Mouse (Mus musculus) MEL (cell line): ENCODE results near the gene Prrc2b. TPM values are rescaled to one million over a fixed set of nuclear protein-coding genes. Genes with fewer than 3 reads are reported as not detected.

Experiments used
- DNase-seq: peaks from one replicate; pipeline ENCODE4 v3.0.0; 2011; ENCODE audit warnings: low read depth, low spot score
- H3K27ac ChIP-seq: 2 replicates; pipeline ENCODE4 v1.5.1; 2012; ENCODE audit warnings: low read depth, mild to moderate bottlenecking, control low read depth, low read length, moderate library complexity; ENCODE audit not compliant: control insufficient read depth
- H3K27me3 ChIP-seq, 2 experiments: fragments of 150-350 bp in 1 of 2; sonication (generic) in 1 of 2; 2 replicates each; pipeline ENCODE4 v1.6.1; 2012; ENCODE audit warnings: low read length in 2 of 2, mild to moderate bottlenecking in 2 of 2, improper control_type of control experiment in 1 of 2, moderate library complexity in 1 of 2; ENCODE audit not compliant: insufficient read depth in 2 of 2, control insufficient read depth in 1 of 2
- H3K36me3 ChIP-seq, 2 experiments: 2 replicates each; pipeline ENCODE4 v1.6.1; 2012 to 2014; ENCODE audit warnings: low read length in 2 of 2, improper control_type of control experiment in 1 of 2, inconsistent platforms in 1 of 2, mild to moderate bottlenecking in 1 of 2; ENCODE audit not compliant: insufficient read depth in 2 of 2, control insufficient read depth in 1 of 2
- H3K4me1 ChIP-seq, 2 experiments: fragments of 150-350 bp in 1 of 2; sonication (generic) in 1 of 2; 2 replicates each; pipeline ENCODE4 v1.6.1; 2012; ENCODE audit warnings: low read length in 2 of 2, improper control_type of control experiment in 1 of 2, mild to moderate bottlenecking in 1 of 2; ENCODE audit not compliant: insufficient read depth in 2 of 2, control insufficient read depth in 1 of 2
- H3K4me3 ChIP-seq, 2 experiments: fragments of 150-350 bp in 1 of 2; sonication (generic) in 1 of 2; 2 replicates each; pipeline ENCODE4 v1.5.1; 2012; ENCODE audit warnings: low read depth in 2 of 2, low read length in 2 of 2, mild to moderate bottlenecking in 2 of 2, moderate library complexity in 2 of 2, control low read depth in 1 of 2, improper control_type of control experiment in 1 of 2; ENCODE audit not compliant: control insufficient read depth in 1 of 2, insufficient read depth in 1 of 2
- H3K79me2 ChIP-seq: 2 replicates; pipeline ENCODE4 v1.6.1; 2012; ENCODE audit warnings: mild to moderate bottlenecking, low read length, moderate library complexity; ENCODE audit not compliant: control insufficient read depth, poor library complexity, insufficient read depth
- H3K9ac ChIP-seq: 2 replicates; pipeline ENCODE4 v1.6.1; 2012; ENCODE audit warnings: low read depth, mild to moderate bottlenecking, control low read depth, low read length, moderate library complexity; ENCODE audit not compliant: control insufficient read depth, poor library complexity, severe bottlenecking
- H3K9me3 ChIP-seq: fragments of 150-350 bp; sonication (generic); replicated peaks from 2 replicates; pipeline ENCODE4 v1.6.1; 2012; ENCODE audit warnings: mild to moderate bottlenecking, low read length, improper control_type of control experiment, moderate library complexity; ENCODE audit not compliant: insufficient read depth
- CHD1 ChIP-seq: IDR thresholded peaks from 2 replicates; pipeline ENCODE4 v1.6.1; 2012; ENCODE audit warnings: low read depth, mild to moderate bottlenecking, inconsistent platforms, low read length, improper control_type of control experiment
- CHD2 ChIP-seq: IDR thresholded peaks from 2 replicates; pipeline ENCODE4 v1.6.1; 2011; ENCODE audit warnings: low read length, improper control_type of control experiment
- ELF1 ChIP-seq: IDR thresholded peaks from 2 replicates; pipeline ENCODE4 v1.6.1; 2014; ENCODE audit warnings: low read depth, mild to moderate bottlenecking, inconsistent platforms, low read length, improper control_type of control experiment, moderate library complexity
- EP300 ChIP-seq, 2 experiments: IDR thresholded peaks; 2 replicates each; pipeline ENCODE4 v1.6.1; 2011; ENCODE audit warnings: improper control_type of control experiment in 2 of 2, low read length in 2 of 2, low read depth in 1 of 2, mild to moderate bottlenecking in 1 of 2
- ETS1 ChIP-seq: IDR thresholded peaks from 2 replicates; pipeline ENCODE4 v1.6.1; 2012; ENCODE audit warnings: low read depth, mild to moderate bottlenecking, inconsistent platforms, low read length, improper control_type of control experiment, moderate library complexity
- GATA1 ChIP-seq: IDR thresholded peaks from 2 replicates; pipeline ENCODE4 v1.6.1; 2011; ENCODE audit warnings: low read depth, low read length, improper control_type of control experiment
- MAFK ChIP-seq: IDR thresholded peaks from 2 replicates; pipeline ENCODE4 v1.6.1; 2011; ENCODE audit warnings: low read depth, mild to moderate bottlenecking, low read length, improper control_type of control experiment, borderline replicate concordance
- MXI1 ChIP-seq: IDR thresholded peaks from 2 replicates; pipeline ENCODE4 v1.6.1; 2011; ENCODE audit warnings: mild to moderate bottlenecking, low read depth, low read length, improper control_type of control experiment
- MYC ChIP-seq: IDR thresholded peaks from 2 replicates; pipeline ENCODE4 v1.6.1; 2011; ENCODE audit warnings: low read depth, mild to moderate bottlenecking, low read length, improper control_type of control experiment, moderate library complexity
- NELFE ChIP-seq: IDR thresholded peaks from 2 replicates; pipeline ENCODE4 v1.6.1; 2011; ENCODE audit warnings: low read depth, low read length, improper control_type of control experiment
- TCF12 ChIP-seq: IDR thresholded peaks from 2 replicates; pipeline ENCODE4 v1.6.1; 2014; ENCODE audit warnings: low read depth, mild to moderate bottlenecking, inconsistent platforms, low read length, improper control_type of control experiment, moderate library complexity
- USF2 ChIP-seq, 2 experiments: IDR thresholded peaks; 2 replicates each; pipeline ENCODE4 v1.6.1; 2011 to 2012; ENCODE audit warnings: improper control_type of control experiment in 2 of 2, low read length in 2 of 2, borderline replicate concordance in 1 of 2, inconsistent platforms in 1 of 2, low read depth in 1 of 2, mild to moderate bottlenecking in 1 of 2; ENCODE audit not compliant: insufficient read depth in 1 of 2
- ZC3H11A ChIP-seq: IDR thresholded peaks from 2 replicates; pipeline ENCODE4 v1.6.1; 2012; ENCODE audit warnings: low read depth, mild to moderate bottlenecking, inconsistent platforms, low read length, improper control_type of control experiment
- ZMIZ1 ChIP-seq: IDR thresholded peaks from 2 replicates; pipeline ENCODE4 v1.6.1; 2012; ENCODE audit warnings: low read depth, mild to moderate bottlenecking, inconsistent platforms, low read length, improper control_type of control experiment, moderate library complexity
- ZNF384 ChIP-seq: IDR thresholded peaks from 2 replicates; pipeline ENCODE4 v1.6.1; 2012; ENCODE audit warnings: low read depth, mild to moderate bottlenecking, inconsistent platforms, low read length, improper control_type of control experiment
- polyA plus RNA-seq, 2 experiments: library from polyadenylated mRNA; stranded (reverse) in 1 of 2; unstranded in 1 of 2; fragments of >175 nt in 1 of 2; fragments of >200 nt in 1 of 2; gene quantifications; 2 replicates each; pipeline versions ENCODE4 v1.2.1 to v1.2.4; 2012; ENCODE audit warnings: low replicate concordance in 2 of 2, low read depth in 1 of 2; ENCODE audit not compliant: insufficient read length in 2 of 2, insufficient read depth in 1 of 2, missing spikeins in 1 of 2
- total RNA-seq: library from RNA; depleted of rRNA; stranded (reverse); fragments of 300-350 nt; gene quantifications from 2 replicates; pipeline ENCODE4 v1.2.3, GENCODE M21; 2012

Gene Prrc2b
- total and polyA plus RNA-seq, 3 experiments = 14.8 to 42.9 (median 42.2) TPM

GRCm38 (mm10) chr2:32248377-32249361, 97.8 kb downstream of the Prrc2b start:
- H3K4me1 ChIP-seq = no peaks in the 10 kb centered on the region; a peak in 1 of 4 replicates
- H3K9ac ChIP-seq = no peak overlapping the region
- H3K36me3 ChIP-seq = peaks cover 0 to 6% of the 10 kb centered on the region in 2 experiments; a peak in 2 of 4 replicates
- H3K27me3 ChIP-seq = no peaks in the 10 kb centered on the region
- TF ChIP-seq ETS1 (no peak), CHD2 (no peak), ZC3H11A (no peak), CHD1 (no peak), NELFE (no peak), MXI1 (no peak), ZNF384 (no peak), EP300 (IDR thresholded peaks at IDR 0.05; ENCODE audit: low read depth in 1 of 2, low read length in 2 of 2) (no peak), MYC (no peak), ZMIZ1 (no peak), GATA1 (no peak), MAFK (no peak), TCF12 (no peak)
- H3K4me3 ChIP-seq = no peak overlapping the region
- no peak overlapping the region for H3K27ac ChIP-seq
- DNase-seq = no peak
- H3K9me3 ChIP-seq = no peaks in the 10 kb centered on the region
- H3K79me2 ChIP-seq = no peaks in the 10 kb centered on the region

GRCm38 (mm10) chr2:32251791-32252527, 101.1 kb downstream of the Prrc2b start:
- no peaks in the 10 kb centered on the region for H3K27me3 ChIP-seq
- H3K27ac ChIP-seq = no peak overlapping the region
- no peaks in the 10 kb centered on the region; a peak in 1 of 4 replicates for H3K4me1 ChIP-seq
- H3K9ac ChIP-seq = no peak overlapping the region
- H3K36me3 ChIP-seq = peaks cover 0 to 6% of the 10 kb centered on the region in 2 experiments; a peak in 2 of 4 replicates
- H3K9me3 ChIP-seq = no peaks in the 10 kb centered on the region
- TF ChIP-seq USF2 (IDR thresholded peaks at IDR 0.05; ENCODE audit: borderline replicate concordance in 1 of 2, insufficient read depth in 1 of 2, low read depth in 1 of 2, low read length in 2 of 2) (no peak), ELF1 (no peak), MAFK (no peak), ETS1 (no peak)
- no peaks in the 10 kb centered on the region for H3K79me2 ChIP-seq
- H3K4me3 ChIP-seq = no peak overlapping the region
- no peak for DNase-seq
